Mouse (Mus musculus): Measurements from ENCODE around the gene Lamp2.
"Not testable (repeated sequence)": the region's sequence is repeated elsewhere in the genome, so short reads cannot be mapped to it uniquely, and the experiment has no call there.

The Lamp2 gene

DNA sequence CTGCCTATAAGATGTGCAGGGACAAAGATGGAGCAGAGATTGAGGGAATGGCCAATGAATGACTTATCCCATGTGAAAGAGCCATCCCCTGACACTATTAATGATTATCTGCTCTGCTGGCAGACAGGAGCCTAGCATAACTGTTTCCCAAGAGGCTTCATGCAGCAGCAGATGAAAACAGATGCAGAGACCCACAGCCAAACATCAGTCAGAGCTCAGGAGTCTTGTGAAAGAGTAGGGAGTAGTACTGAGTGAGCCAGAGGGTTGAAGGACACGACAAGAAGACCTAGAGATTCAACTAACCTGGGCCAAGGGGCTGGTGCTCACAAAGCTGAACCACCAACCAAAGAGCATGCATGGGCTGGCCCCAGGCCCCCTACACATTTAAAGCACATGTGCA is 30.2 kb downstream of the Lamp2 start:
- DNase-seq (ENCODE audit: low spot score) = no peak

DNA sequence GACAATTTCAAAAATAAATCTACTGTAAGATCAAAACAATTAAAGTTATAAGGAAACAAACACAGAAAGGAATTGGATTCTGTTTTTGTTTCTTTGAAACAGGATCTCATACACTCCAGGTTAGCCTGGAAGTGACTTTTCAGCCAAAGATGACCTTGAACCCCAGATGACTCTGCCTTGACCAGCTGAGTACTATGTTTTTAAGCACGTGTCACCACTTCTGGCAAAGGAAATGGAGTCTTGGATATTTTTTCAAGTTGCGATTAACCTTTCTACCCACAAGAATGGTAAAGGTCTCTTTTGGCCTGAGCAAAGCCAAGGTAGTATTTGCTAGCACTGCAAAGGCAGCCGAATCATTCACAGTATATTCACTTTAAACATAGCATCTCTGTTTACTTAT is 33.2 kb downstream of the Lamp2 start:
- DNase-seq (ENCODE audit: low spot score) = no peak

DNA sequence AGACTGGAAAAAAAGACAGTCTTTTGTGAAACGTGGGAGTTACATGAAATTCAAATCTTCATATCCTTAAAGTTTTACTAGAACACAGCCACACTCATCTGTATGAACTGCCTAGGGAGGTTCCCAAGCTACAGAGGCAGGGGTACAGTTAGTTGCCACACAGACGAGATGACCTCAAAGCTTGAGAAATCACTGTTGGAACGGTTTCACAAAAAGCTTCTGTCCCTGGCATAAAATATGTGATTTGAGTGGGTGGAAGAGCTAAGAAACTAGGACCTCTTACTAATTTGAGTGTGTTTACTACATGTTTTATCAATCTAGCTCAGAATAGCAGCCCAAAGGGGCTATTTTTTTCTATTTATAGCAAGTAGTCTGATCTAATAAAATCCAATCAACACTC is 33.9 kb downstream of the Lamp2 start:
- DNase-seq (ENCODE audit: low spot score) = no peak

DNA sequence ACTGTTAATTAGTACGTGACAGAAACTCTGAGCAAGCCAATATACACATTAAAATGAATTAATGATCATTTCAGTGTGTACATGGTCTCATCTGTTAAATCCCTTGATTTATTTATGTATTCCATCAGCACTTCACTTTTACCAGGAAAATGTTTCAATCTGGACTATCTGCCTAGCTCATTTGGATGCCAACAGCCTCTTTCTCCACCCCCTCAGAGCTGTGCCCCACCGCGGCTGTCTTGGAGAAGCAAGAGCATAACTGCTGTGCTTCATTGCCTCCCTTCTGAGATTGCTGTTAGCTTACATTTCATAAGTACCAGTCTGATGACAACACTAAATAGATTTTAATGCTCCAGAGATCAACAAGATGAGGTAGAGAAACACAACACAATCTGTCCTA is 52.4 kb downstream of the Lamp2 start:
- no peak for DNase-seq (ENCODE audit: low spot score)

DNA sequence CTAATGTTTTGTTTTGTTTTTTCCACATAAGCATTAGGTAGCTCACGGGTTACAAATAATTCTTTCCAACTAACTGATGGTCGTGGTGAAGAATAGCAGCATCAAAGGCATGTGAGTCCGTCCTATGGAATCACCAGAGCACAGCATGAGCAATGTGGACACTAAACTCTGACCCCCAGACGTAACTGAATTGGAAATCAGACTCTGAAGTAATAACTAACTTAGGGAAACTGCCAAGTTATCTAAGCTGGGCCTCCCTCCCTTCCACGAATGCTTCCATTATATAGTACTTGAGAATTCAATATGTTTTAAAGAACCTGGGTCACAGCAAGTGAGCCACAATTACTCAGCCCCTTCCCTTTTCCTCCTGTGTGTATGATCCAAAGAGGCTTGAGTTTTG is 53.3 kb downstream of the Lamp2 start:
- DNase-seq (ENCODE audit: low spot score) = no peak

DNA sequence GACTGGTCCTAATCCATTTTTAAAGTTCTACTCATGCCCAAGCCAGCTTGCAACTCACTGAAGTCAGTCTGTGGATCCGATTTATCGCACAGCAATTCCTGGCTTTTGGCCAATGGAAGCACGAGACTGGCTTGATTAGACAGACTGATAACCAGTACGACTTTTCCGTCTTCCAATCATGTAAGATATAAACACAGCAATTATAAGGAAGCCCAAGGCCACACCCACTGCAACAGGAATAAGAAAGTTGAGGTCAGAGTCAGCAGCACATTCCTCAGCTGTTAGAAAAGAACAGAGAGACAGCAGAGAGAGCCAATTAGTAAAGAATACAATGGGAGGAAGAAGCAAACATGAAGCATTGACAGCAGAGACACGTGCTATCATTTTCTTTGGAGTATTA is 54.2 kb downstream of the Lamp2 start:
- DNase-seq (ENCODE audit: low spot score) = no peak

DNA sequence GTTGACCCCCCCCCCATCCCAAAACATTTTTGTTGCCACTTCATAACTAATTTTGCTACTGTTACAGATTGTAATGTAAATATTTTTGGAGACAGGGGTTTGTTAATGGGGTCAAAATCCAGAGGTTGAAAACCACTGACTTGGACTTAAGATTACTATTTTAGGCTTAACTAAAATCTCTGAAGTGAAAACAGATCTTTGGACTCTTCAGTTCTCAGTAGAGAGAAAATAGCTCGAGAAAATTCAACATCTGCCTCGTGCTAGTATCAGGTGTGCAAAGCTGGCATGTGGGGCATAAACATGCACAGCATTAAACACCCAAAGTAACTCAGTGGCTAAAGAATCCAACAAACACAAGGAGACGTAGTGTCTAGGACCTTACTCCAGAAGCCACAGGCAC is 55.6 kb downstream of the Lamp2 start:
- DNase-seq (ENCODE audit: low spot score) = no peak

DNA sequence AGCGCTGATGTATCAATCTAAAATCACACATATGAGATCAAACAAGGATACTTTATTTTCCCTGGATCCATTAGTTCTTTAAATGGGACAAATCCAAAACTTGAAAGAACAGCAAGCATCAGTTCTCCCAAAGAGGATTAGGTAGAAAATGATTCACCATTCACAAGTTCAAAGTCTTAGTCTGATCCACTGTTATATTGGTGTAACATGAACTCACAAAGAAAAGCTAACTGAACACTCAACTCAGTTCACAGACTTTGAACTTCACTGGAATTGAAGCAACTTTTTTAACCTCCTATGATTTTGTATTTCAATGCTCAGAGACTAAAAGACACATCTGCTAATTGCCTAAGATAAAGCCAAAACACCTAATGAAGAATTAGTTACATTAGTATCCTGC is 56.6 kb downstream of the Lamp2 start:
- no peak for DNase-seq (ENCODE audit: low spot score)

DNA sequence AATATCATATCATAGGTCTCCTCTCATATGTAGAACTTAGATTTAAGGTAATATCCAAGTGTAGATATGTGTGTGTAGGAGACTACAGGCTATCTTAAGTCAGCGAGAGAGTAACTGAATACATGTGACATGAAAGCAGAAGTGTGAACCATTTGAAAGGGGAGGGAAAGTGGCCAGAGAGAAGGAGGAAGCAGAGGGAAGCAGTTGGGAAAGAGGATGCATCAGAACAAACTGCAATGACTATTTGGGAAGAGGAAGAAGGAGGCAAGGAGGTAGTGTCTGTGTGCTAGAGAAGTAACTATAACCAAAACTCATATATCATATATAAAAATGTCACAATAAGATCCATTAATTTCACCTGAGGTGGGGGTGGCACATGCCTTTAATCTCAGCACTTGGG is 83.1 kb downstream of the Lamp2 start:
- not testable (repeated sequence) for DNase-seq (ENCODE audit: low spot score)

DNA sequence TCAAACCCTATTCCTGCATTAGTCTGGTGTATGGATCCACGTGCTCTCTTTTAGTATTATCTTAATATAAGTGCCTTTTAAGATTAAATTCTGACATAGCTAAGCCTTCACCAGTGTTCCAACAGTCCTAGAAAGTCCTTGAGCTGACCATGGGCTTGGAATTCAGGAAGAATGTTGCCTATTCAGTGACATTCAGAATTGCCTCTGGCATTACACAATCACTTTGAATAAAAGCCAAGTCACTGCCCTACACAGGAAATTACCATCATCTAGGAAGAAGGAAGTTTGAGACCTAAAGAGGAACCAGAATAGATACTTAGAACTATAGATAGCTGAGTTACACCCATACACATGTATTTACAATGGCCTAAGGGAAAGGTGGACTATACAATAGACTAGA is 91.6 kb downstream of the Lamp2 start:
- not testable (repeated sequence) for DNase-seq (ENCODE audit: low spot score)

DNA sequence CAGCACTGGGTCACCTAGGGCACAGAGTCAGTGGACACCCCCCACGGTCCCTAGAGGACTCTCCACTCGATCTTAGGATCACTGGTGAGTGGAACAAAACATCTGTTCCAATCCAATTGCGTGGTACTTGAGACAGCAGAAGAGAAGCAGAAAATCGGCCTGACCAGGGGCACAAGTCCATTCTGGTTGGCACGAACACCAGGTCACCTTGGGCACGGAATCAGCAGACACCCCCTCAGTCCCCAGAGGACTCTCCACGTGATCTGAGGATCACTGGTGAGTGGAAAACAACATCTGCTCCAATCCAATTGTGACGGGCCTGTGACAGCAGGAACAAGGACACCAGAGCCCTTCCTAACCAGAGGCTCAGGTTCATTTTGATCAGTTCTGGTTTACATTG is 94.2 kb downstream of the Lamp2 start:
- DNase-seq (ENCODE audit: low spot score) = no peak

Data from T-cell, adult 2 months (primary cell).